Mouse (Mus musculus) E14TG2a.4 (cell line): ENCODE measurements at regions not wholly inside any gene's neighbourhood (a gene's known extent, or its start where the extent isn't known, plus 50 kb on each side); places are given as distances from the start of the nearest gene placed in this dataset.

Experiments used
- H3K27me3 ChIP-seq: 2 replicates; pipeline ENCODE4 v1.6.1; 2014; ENCODE audit warnings: low read length, control low read depth; ENCODE audit not compliant: insufficient read depth
- H3K36me3 ChIP-seq: 2 replicates; pipeline ENCODE4 v1.6.1; 2014; ENCODE audit warnings: low read length, control low read depth; ENCODE audit not compliant: insufficient read depth
- H3K4me1 ChIP-seq: replicated peaks from 2 replicates; pipeline ENCODE4 v1.6.1; 2014; ENCODE audit warnings: low read depth, low read length, control low read depth
- H3K4me3 ChIP-seq: replicated peaks from 2 replicates; pipeline ENCODE4 v1.5.1; 2014; ENCODE audit warnings: mild to moderate bottlenecking, low read length
- H3K9me3 ChIP-seq: 2 replicates; pipeline ENCODE4 v1.6.1; 2014; ENCODE audit warnings: low read length, control low read depth
- CTCF ChIP-seq: conservative IDR thresholded peaks from 2 replicates; pipeline ENCODE4 v1.5.1; 2014; ENCODE audit warnings: low read length
- NANOG ChIP-seq: IDR thresholded peaks from 2 replicates; pipeline ENCODE4 v1.6.1; 2014; ENCODE audit warnings: borderline replicate concordance, low read length, mixed read lengths
- POU5F1 ChIP-seq: IDR thresholded peaks from 2 replicates; pipeline ENCODE4 v1.6.1; 2014; ENCODE audit warnings: low read length, borderline replicate concordance

GRCm38 (mm10) chr2:45244491-45244890, 127.3 kb upstream of the Zeb2 start:
- no peaks in the 10 kb centered on the region for H3K36me3 ChIP-seq

DNA sequence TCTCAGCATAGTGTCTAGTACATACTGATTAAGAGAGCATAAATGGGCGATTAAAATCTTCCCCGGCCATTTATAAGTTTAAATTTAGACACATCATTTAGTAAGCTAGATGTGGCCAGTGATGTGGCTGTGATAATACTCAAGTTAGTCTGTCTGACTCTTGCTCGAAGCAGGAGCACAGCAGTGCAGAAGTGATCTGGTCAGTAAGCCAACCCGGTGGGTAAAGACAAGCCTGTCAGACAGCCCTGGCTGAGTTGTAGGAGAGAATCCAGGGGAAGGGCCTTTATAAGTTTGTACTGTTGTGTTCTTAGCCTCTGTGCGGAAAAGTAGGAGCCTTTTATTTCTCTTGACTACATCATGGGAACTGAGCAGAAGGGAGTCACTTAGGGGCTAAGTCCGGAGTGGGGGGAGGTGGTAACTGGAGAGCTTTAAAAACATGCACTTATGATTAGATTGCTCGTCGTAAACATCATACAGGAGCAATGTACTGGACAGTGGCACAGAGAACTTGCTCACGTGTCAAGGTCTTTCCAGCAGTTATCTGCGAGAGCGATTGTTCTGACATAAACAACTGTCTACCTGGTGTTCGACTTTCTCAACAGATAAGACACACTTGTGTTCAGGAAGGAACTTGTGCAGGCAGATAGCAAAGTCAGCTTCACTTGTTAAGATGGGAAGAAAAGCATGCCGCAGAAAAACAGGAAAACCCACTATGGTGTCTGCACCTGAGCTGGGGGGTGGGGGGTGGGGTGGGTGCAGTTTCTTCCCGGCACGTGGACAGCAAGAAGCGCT, 122.5 kb upstream of the Zeb2 start:
- TF ChIP-seq POU5F1 (no peak), CTCF (no peak), NANOG (no peak)
- H3K36me3 ChIP-seq = no peaks in the 10 kb centered on the region
- no peaks in the 10 kb centered on the region for H3K27me3 ChIP-seq
- H3K4me3 ChIP-seq = no peak overlapping the region
- H3K9me3 ChIP-seq = no peaks in the 10 kb centered on the region
- no peaks in the 10 kb centered on the region for H3K4me1 ChIP-seq

More at GRCm38 (mm10) chr2:45244491-45244890, 127.3 kb upstream of the Zeb2 start:
- Histone ChIP-seq H3K9me3 (no peaks in the 10 kb centered on the region), H3K4me3 (no peak overlapping the region), H3K4me1 (no peaks in the 10 kb centered on the region), H3K27me3 (no peaks in the 10 kb centered on the region)
- TF ChIP-seq CTCF = no peak

DNA sequence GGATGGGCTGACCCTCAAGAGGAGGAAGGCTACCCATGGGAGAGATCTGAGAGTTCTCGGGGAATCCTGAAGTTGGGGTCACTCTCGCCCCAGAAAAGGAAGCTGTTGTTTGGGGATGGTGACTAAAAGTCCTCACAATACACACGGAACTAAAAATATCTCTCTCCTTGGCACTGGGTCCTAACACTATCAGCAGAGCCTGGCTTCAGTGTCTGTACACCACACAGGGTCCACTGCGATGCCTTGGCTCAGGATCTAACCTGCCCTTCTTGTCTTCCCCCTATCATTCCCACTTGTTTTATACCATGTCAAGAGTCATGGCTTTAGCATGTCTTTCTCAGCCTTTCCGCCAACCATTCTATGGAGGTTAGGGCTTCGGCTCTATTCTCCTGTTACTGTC, 121.8 kb upstream of the Zeb2 start:
- Histone ChIP-seq H3K4me3 (no peak overlapping the region), H3K27me3 (no peaks in the 10 kb centered on the region), H3K36me3 (no peaks in the 10 kb centered on the region), H3K9me3 (no peaks in the 10 kb centered on the region), H3K4me1 (no peaks in the 10 kb centered on the region)
- no peak for TF ChIP-seq NANOG
- TF ChIP-seq CTCF = no peak
- TF ChIP-seq POU5F1 = no peak

GRCm38 (mm10) chr2:45236168-45236700, 119.0 kb upstream of the Zeb2 start:
- no peak overlapping the region for H3K4me3 ChIP-seq
- no peaks in the 10 kb centered on the region for H3K9me3 ChIP-seq
- H3K27me3 ChIP-seq = no peaks in the 10 kb centered on the region
- TF ChIP-seq CTCF (no peak), POU5F1 (no peak), NANOG (no peak)
- H3K36me3 ChIP-seq = no peaks in the 10 kb centered on the region
- H3K4me1 ChIP-seq = no peaks in the 10 kb centered on the region; the same call in 1 of the 2 replicates

DNA sequence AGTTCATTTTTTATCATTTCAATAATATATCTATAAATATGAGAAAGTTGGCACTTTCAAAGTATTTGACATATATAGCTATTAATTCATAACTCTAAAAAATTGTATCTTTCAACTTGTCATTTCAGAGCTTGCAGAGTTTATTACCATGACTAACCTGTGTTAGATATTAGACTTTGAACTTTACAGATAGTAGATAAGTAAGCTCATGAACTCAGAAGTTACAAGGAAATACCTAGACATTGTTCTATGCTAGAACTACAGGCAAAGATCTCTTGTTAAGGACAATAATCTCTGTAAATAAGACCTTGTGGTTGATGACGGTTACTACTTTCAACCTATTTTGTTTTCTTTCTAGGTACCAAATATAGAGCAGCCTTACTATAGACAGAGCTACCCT, 117.0 kb upstream of the Zeb2 start:
- H3K36me3 ChIP-seq = no peaks in the 10 kb centered on the region
- H3K27me3 ChIP-seq = no peaks in the 10 kb centered on the region
- no peaks in the 10 kb centered on the region for H3K9me3 ChIP-seq
- peaks cover 13% of the 10 kb centered on the region for H3K4me1 ChIP-seq
- TF ChIP-seq CTCF (no peak), POU5F1 (no peak), NANOG (no peak)
- no peak overlapping the region for H3K4me3 ChIP-seq

GRCm38 (mm10) chr2:45230351-45231209, 113.4 kb upstream of the Zeb2 start:
- TF ChIP-seq POU5F1 (no peak), NANOG (peak; percentile 33; the same call in 1 of the 2 replicates), CTCF (no peak)
- no peaks in the 10 kb centered on the region for H3K27me3 ChIP-seq
- peaks cover 20% of the 10 kb centered on the region for H3K4me1 ChIP-seq

DNA sequence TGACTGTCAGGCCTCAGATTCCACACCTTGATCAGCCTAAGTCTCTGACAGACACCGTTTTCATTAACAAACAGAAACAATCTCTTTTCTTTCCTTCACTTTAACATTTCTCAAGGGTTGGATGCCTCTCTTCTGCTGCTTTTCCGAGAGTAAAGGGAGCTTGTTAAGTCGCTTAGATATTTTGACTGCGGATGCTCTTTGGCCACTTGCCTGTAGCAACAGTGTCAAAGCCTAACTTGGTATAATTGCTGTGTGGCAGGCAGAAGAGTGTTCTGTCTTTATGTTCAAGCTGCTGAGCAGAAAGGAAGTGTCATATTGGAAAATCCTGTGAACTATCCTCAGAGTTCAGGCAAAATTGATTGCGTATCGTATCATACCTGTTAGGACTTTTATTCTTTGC, 112.3 kb upstream of the Zeb2 start:
- Histone ChIP-seq H3K4me1 (peaks cover 30% of the 10 kb centered on the region), H3K9me3 (no peaks in the 10 kb centered on the region), H3K27me3 (no peaks in the 10 kb centered on the region), H3K4me3 (no peak overlapping the region), H3K36me3 (no peaks in the 10 kb centered on the region)
- TF ChIP-seq CTCF (no peak), NANOG (no peak), POU5F1 (no peak)

More at GRCm38 (mm10) chr2:45230351-45231209, 113.4 kb upstream of the Zeb2 start:
- Histone ChIP-seq H3K9me3 (no peaks in the 10 kb centered on the region), H3K4me3 (no peak overlapping the region), H3K36me3 (no peaks in the 10 kb centered on the region)

DNA sequence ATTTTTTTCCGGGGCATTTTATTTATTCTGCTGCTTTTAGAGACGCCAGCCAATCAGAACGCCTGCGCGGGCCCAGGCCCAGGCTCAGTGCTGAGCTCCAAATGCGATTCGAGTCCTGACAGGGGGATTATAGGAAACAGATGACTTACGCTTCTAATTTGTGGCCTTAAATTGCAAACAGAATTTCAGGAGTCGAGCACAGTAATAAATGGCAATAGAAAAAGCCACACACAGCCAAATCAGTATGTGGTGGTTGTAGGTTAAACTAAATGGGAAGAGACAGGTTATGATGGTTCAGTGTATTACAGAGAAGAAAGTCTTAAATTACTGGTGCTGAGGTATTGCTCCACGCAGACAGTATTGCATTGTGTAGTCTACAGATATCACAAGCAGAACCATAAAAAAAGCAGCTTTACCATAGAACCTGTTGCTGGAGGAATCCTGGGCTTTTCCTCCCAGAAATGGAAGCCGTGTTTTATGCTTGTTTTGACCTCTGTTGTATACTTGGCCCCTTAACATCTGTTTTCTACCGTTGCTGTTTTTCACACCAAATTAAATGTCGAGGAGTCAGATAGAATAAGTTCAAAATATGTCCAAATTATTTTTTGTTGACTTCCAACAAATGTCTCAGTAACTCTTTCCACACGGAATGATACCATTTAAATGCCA, 110.2 kb upstream of the Zeb2 start:
- Histone ChIP-seq H3K4me1 (peaks cover 30% of the 10 kb centered on the region), H3K36me3 (no peaks in the 10 kb centered on the region), H3K4me3 (no peak overlapping the region), H3K9me3 (no peaks in the 10 kb centered on the region), H3K27me3 (no peaks in the 10 kb centered on the region)
- no peak for TF ChIP-seq NANOG
- no peak for TF ChIP-seq CTCF
- no peak for TF ChIP-seq POU5F1
